Mouse (Mus musculus): ENCODE results near the gene A930017K11Rik. TPM values are rescaled to one million over a fixed set of nuclear protein-coding genes. Genes with fewer than 3 reads are reported as not detected.

A930017K11Rik gene
- total and polyA plus RNA-seq, 2 experiments from 2014 or later = not detected

DNA sequence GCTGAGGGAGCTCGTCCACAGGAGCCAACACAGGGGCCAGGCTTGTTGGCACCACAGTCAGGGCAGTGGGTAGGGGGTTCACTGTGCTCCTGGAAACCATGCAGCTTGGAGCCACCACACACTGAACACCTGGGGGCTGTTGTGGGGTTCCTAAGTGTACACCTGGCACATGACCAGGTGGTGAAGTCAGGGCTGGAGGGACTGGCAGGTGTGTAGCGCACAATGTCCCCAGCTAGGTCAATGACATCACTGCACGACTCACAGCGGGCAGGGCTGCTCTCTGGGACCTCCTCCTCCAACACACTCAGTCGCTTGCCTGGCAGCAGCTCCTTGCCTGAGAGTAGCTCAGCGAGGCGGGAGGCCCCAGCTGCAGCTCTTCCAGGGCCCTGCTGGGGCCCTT lies 11.9 kb upstream of the A930017K11Rik start:
- Histone ChIP-seq H3K9me3 (replicated peaks; ENCODE audit: control insufficient read depth, low read length) (no peaks in the 10 kb centered on the region), H3K4me1 (ENCODE audit: control insufficient read depth, insufficient read depth) (peaks cover 12% of the 10 kb centered on the region), H3K27ac (ENCODE audit: low read depth) (no peak overlapping the region), H3K4me2 (ENCODE audit: low read depth, low read length) (no peak overlapping the region), H3K36me3 (replicated peaks; ENCODE audit: control insufficient read depth, insufficient read depth, low read length) (peaks cover 17% of the 10 kb centered on the region; the same call in 1 of the 2 replicates), H3K27me3 (ENCODE audit: control insufficient read depth, insufficient read depth, low read length) (no peaks in the 10 kb centered on the region), H3K4me3 (ENCODE audit: low read depth, low read length) (no peak overlapping the region), H3K9ac (replicated peaks; ENCODE audit: low read depth, low read length) (no peak overlapping the region)
- WGBS = 81% methylated on average over 7 of the region's 7 CpGs
- no peak for ATAC-seq (ENCODE audit: insufficient read depth, low read depth)
- TF ChIP-seq CTCF (IDR thresholded peaks at IDR 0.05; ENCODE audit: low read depth) (no peak), EP300 (IDR thresholded peaks at IDR 0.05; ENCODE audit: low read depth) (no peak)
- no peak for DNase-seq (ENCODE audit: low spot score)

DNA sequence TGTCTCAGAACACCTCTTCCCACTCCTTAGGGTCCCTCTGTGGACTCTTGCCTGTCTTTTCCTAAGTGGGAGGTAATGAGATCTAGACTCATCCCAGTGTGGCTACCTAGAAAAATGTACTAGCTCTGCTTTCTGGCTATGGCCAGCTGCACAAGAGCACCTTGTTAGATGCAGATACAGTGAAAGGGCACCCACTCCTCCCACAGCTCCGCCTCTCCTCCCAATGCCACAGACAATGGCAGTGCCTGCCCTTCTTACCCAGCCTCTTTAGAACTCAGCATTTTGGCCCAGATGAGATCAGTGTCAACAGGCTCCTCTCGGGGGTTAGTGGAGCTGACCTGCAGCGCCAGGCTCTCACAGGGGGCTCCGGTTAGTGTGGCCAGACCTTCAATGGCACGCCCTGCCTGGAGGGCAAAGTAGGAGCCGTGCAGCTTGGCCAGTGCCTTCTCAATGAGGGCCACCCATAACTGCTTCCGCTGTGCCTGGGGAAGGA lies 10.1 kb upstream of the A930017K11Rik start:
- ATAC-seq (ENCODE audit: insufficient read depth, low read depth) (no peak), DNase-seq (ENCODE audit: low spot score) (no peak)
- Histone ChIP-seq H3K27ac (ENCODE audit: low read depth) (no peak overlapping the region), H3K4me1 (ENCODE audit: control insufficient read depth, insufficient read depth) (peaks cover 2% of the 10 kb centered on the region; the same call in 1 of the 2 replicates), H3K9me3 (replicated peaks; ENCODE audit: control insufficient read depth, low read length) (no peaks in the 10 kb centered on the region), H3K4me2 (ENCODE audit: low read depth, low read length) (no peak overlapping the region), H3K9ac (replicated peaks; ENCODE audit: low read depth, low read length) (no peak overlapping the region), H3K4me3 (ENCODE audit: low read depth, low read length) (no peak overlapping the region), H3K27me3 (ENCODE audit: control insufficient read depth, insufficient read depth, low read length) (no peaks in the 10 kb centered on the region), H3K36me3 (replicated peaks; ENCODE audit: control insufficient read depth, insufficient read depth, low read length) (peaks cover 26% of the 10 kb centered on the region; the same call in 1 of the 2 replicates)
- TF ChIP-seq CTCF (IDR thresholded peaks at IDR 0.05; ENCODE audit: low read depth) (no peak), EP300 (IDR thresholded peaks at IDR 0.05; ENCODE audit: low read depth) (no peak)
- WGBS = 95% methylated on average over 7 of the region's 7 CpGs

DNA sequence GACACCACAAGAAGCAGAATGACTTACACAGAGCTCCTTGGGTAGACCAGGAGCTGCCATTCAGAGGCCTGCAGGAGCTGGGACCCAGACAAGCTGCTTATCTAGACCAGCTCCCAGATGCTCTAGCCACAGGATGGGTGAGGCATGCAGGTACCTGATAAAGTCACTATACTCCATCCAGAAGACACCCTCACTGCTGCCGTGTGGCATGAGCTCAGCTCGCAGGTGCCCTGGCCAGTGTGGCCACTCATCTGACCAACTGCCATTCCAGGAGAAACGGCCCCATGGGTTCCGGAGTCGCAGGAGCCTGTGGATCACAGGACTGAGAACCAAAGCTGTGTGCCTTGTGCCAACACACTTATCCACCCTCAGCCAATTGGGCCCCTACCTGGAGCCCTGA lies 9.2 kb upstream of the A930017K11Rik start:
- DNase-seq (ENCODE audit: low spot score) = no peak
- H3K4me1 ChIP-seq (ENCODE audit: control insufficient read depth, insufficient read depth) = no peaks in the 10 kb centered on the region
- WGBS = 95% methylated on average over 5 of the region's 5 CpGs
- no peak for TF ChIP-seq EP300 (IDR thresholded peaks at IDR 0.05; ENCODE audit: low read depth)
- no peak for TF ChIP-seq CTCF (IDR thresholded peaks at IDR 0.05; ENCODE audit: low read depth)
- H3K4me2 ChIP-seq (ENCODE audit: low read depth, low read length) = no peak overlapping the region
- no peaks in the 10 kb centered on the region for H3K27me3 ChIP-seq (ENCODE audit: control insufficient read depth, insufficient read depth, low read length)
- no peak overlapping the region for H3K27ac ChIP-seq (ENCODE audit: low read depth)
- H3K36me3 ChIP-seq (replicated peaks; ENCODE audit: control insufficient read depth, insufficient read depth, low read length) = peaks cover 26% of the 10 kb centered on the region; the same call in 1 of the 2 replicates
- no peaks in the 10 kb centered on the region for H3K9me3 ChIP-seq (replicated peaks; ENCODE audit: control insufficient read depth, low read length)
- ATAC-seq (ENCODE audit: insufficient read depth, low read depth) = no peak
- no peak overlapping the region for H3K9ac ChIP-seq (replicated peaks; ENCODE audit: low read depth, low read length)
- H3K4me3 ChIP-seq (ENCODE audit: low read depth, low read length) = no peak overlapping the region

DNA sequence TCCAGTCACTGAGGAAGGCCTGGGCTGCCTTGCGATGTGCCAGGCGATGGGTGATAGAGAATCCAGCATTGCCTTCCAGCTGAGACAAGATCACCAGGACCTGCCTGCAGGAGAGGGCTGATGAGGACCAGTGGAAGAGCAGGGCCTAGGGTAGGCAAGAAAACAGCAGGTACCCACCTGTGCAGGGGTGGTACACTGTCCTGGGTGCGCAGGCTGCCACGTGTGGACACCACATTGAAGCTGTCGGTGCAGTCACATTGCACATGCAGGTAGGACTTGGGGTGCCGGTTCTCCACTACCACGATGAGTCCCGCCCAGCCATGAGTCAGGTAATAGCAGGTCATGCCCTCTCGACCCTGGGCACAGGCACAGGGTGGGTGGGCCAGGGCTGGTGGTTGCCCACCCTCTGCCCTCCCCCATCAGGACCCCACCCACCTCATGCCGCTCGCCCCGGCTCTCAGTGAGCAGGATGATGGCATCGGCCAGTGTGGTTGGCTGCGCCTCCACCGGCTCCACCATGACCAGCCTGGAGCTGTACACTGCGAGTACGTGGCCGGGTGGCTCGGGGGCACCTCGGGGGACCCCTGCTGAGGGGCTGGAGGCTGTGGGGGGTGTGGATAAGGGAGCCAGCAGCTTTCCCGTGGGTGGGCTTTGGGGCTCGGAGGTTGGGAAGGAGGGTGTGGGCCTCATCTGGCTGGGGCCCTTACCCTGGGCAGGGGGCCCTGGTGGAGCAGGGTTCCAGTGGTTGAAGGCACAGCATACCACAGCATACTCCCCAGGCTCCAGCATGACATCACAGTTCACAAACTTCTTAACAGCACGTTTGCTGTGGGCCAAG lies 7.5 kb upstream of the A930017K11Rik start:
- Histone ChIP-seq H3K4me1 (ENCODE audit: control insufficient read depth, insufficient read depth) (no peaks in the 10 kb centered on the region), H3K36me3 (replicated peaks; ENCODE audit: control insufficient read depth, insufficient read depth, low read length) (peaks cover 26% of the 10 kb centered on the region; the same call in 1 of the 2 replicates), H3K4me3 (ENCODE audit: low read depth, low read length) (no peak overlapping the region), H3K4me2 (ENCODE audit: low read depth, low read length) (no peak overlapping the region), H3K9ac (replicated peaks; ENCODE audit: low read depth, low read length) (no peak overlapping the region), H3K9me3 (replicated peaks; ENCODE audit: control insufficient read depth, low read length) (no peaks in the 10 kb centered on the region), H3K27me3 (ENCODE audit: control insufficient read depth, insufficient read depth, low read length) (no peaks in the 10 kb centered on the region), H3K27ac (ENCODE audit: low read depth) (no peak overlapping the region)
- ATAC-seq (ENCODE audit: insufficient read depth, low read depth) = no peak
- WGBS = 92% methylated on average over 23 of the region's 23 CpGs
- no peak for DNase-seq (ENCODE audit: low spot score)
- TF ChIP-seq EP300 (IDR thresholded peaks at IDR 0.05; ENCODE audit: low read depth) (no peak), CTCF (IDR thresholded peaks at IDR 0.05; ENCODE audit: low read depth) (no peak)

DNA sequence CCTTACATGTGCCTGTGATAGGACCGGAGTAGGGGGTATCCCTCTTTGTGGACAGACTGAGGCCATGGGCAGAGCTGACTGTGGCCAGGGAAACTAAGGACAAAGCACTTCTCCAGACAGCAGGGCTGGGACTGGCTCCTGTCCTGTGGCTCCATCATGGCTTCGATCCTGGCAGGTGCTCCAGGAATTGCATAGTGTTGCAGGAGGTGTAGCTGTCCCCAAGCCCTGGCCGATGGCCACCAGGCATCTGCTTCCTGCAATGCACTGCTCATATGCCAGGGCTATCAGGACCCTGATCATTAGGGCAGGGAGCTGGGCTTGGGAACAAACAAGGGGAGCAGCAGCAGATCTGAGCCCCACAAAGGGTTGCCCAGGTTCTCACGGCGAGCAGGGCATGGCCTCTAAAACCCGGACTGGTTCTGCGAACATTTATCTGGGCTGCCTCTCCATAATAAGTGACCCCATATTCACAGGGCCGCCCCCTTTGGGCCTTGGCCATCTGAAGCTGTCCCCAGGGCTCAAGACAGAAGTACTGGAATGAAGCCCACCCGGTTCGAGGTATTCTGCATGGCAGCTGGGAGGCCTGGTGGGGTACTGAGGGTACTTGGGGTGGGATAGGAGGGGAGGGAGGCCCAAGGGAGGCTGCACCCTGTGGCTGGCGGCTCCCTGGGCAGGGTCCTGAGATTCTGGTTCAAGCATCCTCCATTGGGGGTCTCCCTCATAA lies 6.6 kb upstream of the A930017K11Rik start:
- Histone ChIP-seq H3K4me1 (ENCODE audit: control insufficient read depth, insufficient read depth) (no peaks in the 10 kb centered on the region), H3K27ac (ENCODE audit: low read depth) (no peak overlapping the region), H3K27me3 (ENCODE audit: control insufficient read depth, insufficient read depth, low read length) (no peaks in the 10 kb centered on the region), H3K9ac (replicated peaks; ENCODE audit: low read depth, low read length) (no peak overlapping the region), H3K36me3 (replicated peaks; ENCODE audit: control insufficient read depth, insufficient read depth, low read length) (peaks cover 26% of the 10 kb centered on the region; the same call in 1 of the 2 replicates), H3K9me3 (replicated peaks; ENCODE audit: control insufficient read depth, low read length) (no peaks in the 10 kb centered on the region), H3K4me3 (ENCODE audit: low read depth, low read length) (no peak overlapping the region), H3K4me2 (ENCODE audit: low read depth, low read length) (no peak overlapping the region)
- no peak for TF ChIP-seq CTCF (IDR thresholded peaks at IDR 0.05; ENCODE audit: low read depth)
- TF ChIP-seq EP300 (IDR thresholded peaks at IDR 0.05; ENCODE audit: low read depth) = no peak
- DNase-seq (ENCODE audit: low spot score) (no peak), ATAC-seq (ENCODE audit: insufficient read depth, low read depth) (no peak)
- 89% methylated on average over 11 of the region's 11 CpGs for WGBS

All from heart, postnatal 0 days (tissue).